8 mouse cellular contexts compared by ENCODE assay signal in genomic region chr11:69413221-69414181, GRCm38 (mm10). TPM values are rescaled to one million over a fixed set of nuclear protein-coding genes. Genes with fewer than 3 reads are reported as not detected.
DNase-seq lines count a peak whose midpoint lies in the region; ATAC-seq and TF ChIP-seq lines count a peak whose summit lies in the region.

Gene Kdm6b (minus strand): TSS chr11:69413675.

- H3K27ac ChIP-seq in intestine, embryonic 14.5 days (ENCODE audit: low read depth), result peak within 1 kb of the TSS; percentile 86
- H3K27ac ChIP-seq in limb, embryonic 10.5 days, result peak within 1 kb of the TSS; percentile 100

- no peaks in the 10 kb centered on the region for H3K9me3 ChIP-seq in intestine, embryonic 14.5 days (ENCODE audit: control insufficient read depth, low read length)
- H3K9me3 ChIP-seq in limb, embryonic 10.5 days (replicated peaks), result no peaks in the 10 kb centered on the region

- H3K36me3 ChIP-seq in intestine, embryonic 14.5 days (ENCODE audit: control insufficient read depth, insufficient read depth, low read length), result peaks cover 15% of the 10 kb centered on the region; the same call in 1 of the 2 replicates
- H3K36me3 ChIP-seq in limb, embryonic 10.5 days, result peaks cover 27% of the 10 kb centered on the region
- peaks cover 13% of the 10 kb centered on the region for H3K36me3 ChIP-seq in myocyte (ENCODE audit: control insufficient read depth, insufficient read depth)

- DNase-seq in right cerebral cortex, postnatal 14 days, result peak; percentile 59
- no peak for DNase-seq in right cerebral cortex, postnatal 36 days (ENCODE audit: low spot score in 2 of 2)
- peak; percentile 86 for DNase-seq in cerebellum, adult 9-11 months
- DNase-seq in gastrocnemius, postnatal 10 days, result peak; percentile 16
- DNase-seq in intestine, embryonic 14.5 days (ENCODE audit: low spot score), result peak; percentile 69
- DNase-seq in limb, embryonic 10.5 days (ENCODE audit: low spot score), result peak; percentile 56
- no peak for DNase-seq in c-Kit-positive CD71-positive TER-119-positive erythroid progenitor cells, embryonic 14.5 days (ENCODE audit: low spot score)

- H3K27me3 ChIP-seq in intestine, embryonic 14.5 days (replicated peaks; ENCODE audit: control insufficient read depth, insufficient read depth, low read length), result no peaks in the 10 kb centered on the region
- no peaks in the 10 kb centered on the region for H3K27me3 ChIP-seq in limb, embryonic 10.5 days (ENCODE audit: low read depth, poor library complexity, severe bottlenecking)
- H3K27me3 ChIP-seq in myocyte (ENCODE audit: control insufficient read depth, insufficient read depth, insufficient read length), result no peaks in the 10 kb centered on the region

- peaks cover 44% of the 10 kb centered on the region for H3K4me1 ChIP-seq in intestine, embryonic 14.5 days (replicated peaks; ENCODE audit: control insufficient read depth, insufficient read depth, low read length)
- peaks cover 88% of the 10 kb centered on the region for H3K4me1 ChIP-seq in limb, embryonic 10.5 days

- peaks cover 50% of the 10 kb centered on the region for H3K79me2 ChIP-seq in myocyte (ENCODE audit: control insufficient read depth, insufficient read depth)

- peak within 1 kb of the TSS; percentile 90 for H3K4me3 ChIP-seq in intestine, embryonic 14.5 days (ENCODE audit: low read depth, low read length)
- peak within 1 kb of the TSS; percentile 87 for H3K4me3 ChIP-seq in limb, embryonic 10.5 days
- peak within 1 kb of the TSS; percentile 100 for H3K4me3 ChIP-seq in myocyte

- peak; percentile 48 for TF ChIP-seq POLR2A in myocyte (IDR thresholded peaks at IDR 0.05; ENCODE audit: insufficient read length, low read depth)

- ATAC-seq in intestine, embryonic 14.5 days (replicated peaks; ENCODE audit: low FRiP score, low TSS enrichment, low read depth), result no peak

- peak within 1 kb of the TSS; percentile 85 for H3K4me2 ChIP-seq in intestine, embryonic 14.5 days (ENCODE audit: low read length)
- peak within 1 kb of the TSS; percentile 96 for H3K4me2 ChIP-seq in myocyte (ENCODE audit: low read depth)

- peak within 1 kb of the TSS; percentile 50 for H3ac ChIP-seq in myocyte (ENCODE audit: control insufficient read depth, insufficient read length)

- H3K9ac ChIP-seq in intestine, embryonic 14.5 days (ENCODE audit: low read length), result peak within 1 kb of the TSS; percentile 90

- 25% methylated on average over 12 of the region's 12 CpGs for WGBS in intestine, embryonic 14.5 days
- 42% methylated on average over 12 of the region's 12 CpGs for WGBS in limb, embryonic 10.5 days

TF ChIP-seq in myocyte, 11 proteins besides CTCF, POLR2A, EP300 and RAD21:
- TF ChIP-seq POLR2AphosphoS2 (IDR thresholded peaks at IDR 0.05; ENCODE audit: insufficient read length, low read depth), result peak; percentile 66
- TF ChIP-seq CEBPB (IDR thresholded peaks at IDR 0.05; ENCODE audit: insufficient read depth, poor library complexity, severe bottlenecking), result no peak

RNA-seq across cellular contexts. Expression of gene Kdm6b, which starts in this region (rescaled TPM):
- total RNA-seq in gastrocnemius, postnatal 10 days (2021), result 10 to 100 TPM; 35.9 to 47.5 TPM
- polyA plus RNA-seq in intestine, embryonic 14.5 days (2014; fragmentation: Nextera tagmentation; extraction: Ambion mirVana), result 29.1 and 29.6 TPM in 2 replicates
- 36.6 and 40.8 TPM in 2 replicates for polyA plus RNA-seq in limb, embryonic 10.5 days (2016; fragmentation: Nextera tagmentation; extraction: Ambion mirVana)
- 31.0 TPM for polyA plus RNA-seq in myocyte (2012; fragmentation: generic; extraction: Trizol)

Comparison
In these comparisons a context has a peak if more than half of its experiments do, and no peak if none do; other contexts are left out.
1. DNase-seq: peak in right cerebral cortex, postnatal 14 days (single experiment), cerebellum, adult 9-11 months (single experiment), gastrocnemius, postnatal 10 days (single experiment), intestine, embryonic 14.5 days (single experiment) and limb, embryonic 10.5 days (single experiment); none in right cerebral cortex, postnatal 36 days (0 of 2) and c-Kit-positive CD71-positive TER-119-positive erythroid progenitor cells, embryonic 14.5 days (single experiment).
2. Peak in every context shown above with its lines, with median percentiles within 50 percentile points of each other: H3K4me3 ChIP-seq.